Mouse (Mus musculus): ENCODE data around the gene Tsc2. TPM values are rescaled to one million over a fixed set of nuclear protein-coding genes. Genes with fewer than 3 reads are reported as not detected.
A peak's percentile ranks its signal among the peaks of the same experiment; 100 is the strongest.

Tsc2 gene
- total RNA-seq, 1 experiment = 93.0 TPM

- no peak overlapping the region for H3K4me3 ChIP-seq (ENCODE audit: insufficient read depth in 1 of 2, low read depth in 1 of 2, low read length in 2 of 2, poor library complexity in 1 of 2, severe bottlenecking in 1 of 2)
- H3K9ac ChIP-seq (ENCODE audit: insufficient read depth, low read depth, low read length, poor library complexity, severe bottlenecking) = peak overlapping the region; percentile 7; the same call in 1 of the 2 replicates
- DNase-seq (ENCODE audit: low read depth, low spot score) = no peak
- no peak overlapping the region for H3K27ac ChIP-seq (ENCODE audit: insufficient read depth, low read depth, low read length, poor library complexity, severe bottlenecking)
- in situ Hi-C loops (cut with MboI; ENCODE audit: low sequenced_read_pairs in 2 of 2, unreplicated experiment in 2 of 2) = no loop called here
- H3K4me1 ChIP-seq (ENCODE audit: control insufficient read depth in 2 of 2, insufficient read depth in 2 of 2, low read length in 2 of 2, poor library complexity in 1 of 2) = peaks cover 5 to 38% of the 10 kb centered on the region in 2 experiments; a peak in 3 of 4 replicates
- TF ChIP-seq HCFC1 (IDR thresholded peaks at IDR 0.05; ENCODE audit: borderline replicate concordance, insufficient read depth, low read length) = no peak
- TF ChIP-seq ZC3H11A (IDR thresholded peaks at IDR 0.05; ENCODE audit: borderline replicate concordance, low read depth, low read length) = no peak
- no peak for TF ChIP-seq MAFK (IDR thresholded peaks at IDR 0.05; ENCODE audit: insufficient read depth, low read depth, low read length)
- TF ChIP-seq ZNF384 (IDR thresholded peaks at IDR 0.05; ENCODE audit: low read depth, low read length) = no peak
- no peak for TF ChIP-seq CHD2 (IDR thresholded peaks at IDR 0.05; ENCODE audit: low read depth, low read length)
- H3K9me3 ChIP-seq (ENCODE audit: control insufficient read depth, insufficient read depth, low read depth, low read length) = no peaks in the 10 kb centered on the region
- peaks cover 8% of the 10 kb centered on the region; the same call in 1 of the 2 replicates for H3K36me3 ChIP-seq (ENCODE audit: control insufficient read depth, insufficient read depth, low read length, poor library complexity, severe bottlenecking)
Measured at GRCm38 (mm10) chr17:24641944-24642343, 9.5 kb upstream of the Tsc2 start.

DNA sequence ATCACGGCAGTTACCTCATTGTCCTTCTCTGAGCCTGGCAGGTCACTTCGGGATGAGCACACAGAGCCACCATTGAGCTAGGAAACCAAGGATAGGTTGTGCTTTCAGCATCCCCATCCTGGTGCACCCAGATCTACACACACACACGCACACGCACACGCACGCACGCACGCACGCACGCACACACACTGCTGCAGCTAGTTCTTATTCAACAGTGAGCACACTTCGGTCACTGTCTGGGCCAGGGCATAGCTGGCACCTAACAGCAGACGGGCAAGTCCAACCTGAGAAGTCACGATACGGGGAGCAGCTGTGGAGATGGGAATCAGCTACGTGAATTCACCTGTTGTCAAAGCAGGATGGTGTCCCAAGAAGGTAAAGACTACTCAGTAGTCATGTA lies 8.2 kb upstream of the Tsc2 start:
- no peaks in the 10 kb centered on the region for H3K9me3 ChIP-seq (ENCODE audit: control insufficient read depth, insufficient read depth, low read depth, low read length)
- no peak for DNase-seq (ENCODE audit: low read depth, low spot score)
- H3K9ac ChIP-seq (ENCODE audit: insufficient read depth, low read depth, low read length, poor library complexity, severe bottlenecking) = peak overlapping the region; percentile 69
- H3K4me3 ChIP-seq (ENCODE audit: insufficient read depth in 1 of 2, low read depth in 1 of 2, low read length in 2 of 2, poor library complexity in 1 of 2, severe bottlenecking in 1 of 2) = peak overlapping the region; percentile 57 to 58; a peak in 3 of 4 replicates
- no peak for TF ChIP-seq CHD2 (IDR thresholded peaks at IDR 0.05; ENCODE audit: low read depth, low read length)
- TF ChIP-seq ZC3H11A (IDR thresholded peaks at IDR 0.05; ENCODE audit: borderline replicate concordance, low read depth, low read length) = no peak
- TF ChIP-seq MAFK (IDR thresholded peaks at IDR 0.05; ENCODE audit: insufficient read depth, low read depth, low read length) = no peak
- no peak for TF ChIP-seq ZNF384 (IDR thresholded peaks at IDR 0.05; ENCODE audit: low read depth, low read length)
- no peak for TF ChIP-seq HCFC1 (IDR thresholded peaks at IDR 0.05; ENCODE audit: borderline replicate concordance, insufficient read depth, low read length)
- H3K36me3 ChIP-seq (ENCODE audit: control insufficient read depth, insufficient read depth, low read length, poor library complexity, severe bottlenecking) = peaks cover 8% of the 10 kb centered on the region; the same call in 1 of the 2 replicates
- in situ Hi-C loops (cut with MboI; ENCODE audit: low sequenced_read_pairs in 2 of 2, unreplicated experiment in 2 of 2) = no loop called here
- H3K4me1 ChIP-seq (ENCODE audit: control insufficient read depth in 2 of 2, insufficient read depth in 2 of 2, low read length in 2 of 2, poor library complexity in 1 of 2) = peaks cover 5 to 40% of the 10 kb centered on the region in 2 experiments; a peak in 3 of 4 replicates
- H3K27ac ChIP-seq (ENCODE audit: insufficient read depth, low read depth, low read length, poor library complexity, severe bottlenecking) = no peak overlapping the region; the same call in 1 of the 2 replicates

DNA sequence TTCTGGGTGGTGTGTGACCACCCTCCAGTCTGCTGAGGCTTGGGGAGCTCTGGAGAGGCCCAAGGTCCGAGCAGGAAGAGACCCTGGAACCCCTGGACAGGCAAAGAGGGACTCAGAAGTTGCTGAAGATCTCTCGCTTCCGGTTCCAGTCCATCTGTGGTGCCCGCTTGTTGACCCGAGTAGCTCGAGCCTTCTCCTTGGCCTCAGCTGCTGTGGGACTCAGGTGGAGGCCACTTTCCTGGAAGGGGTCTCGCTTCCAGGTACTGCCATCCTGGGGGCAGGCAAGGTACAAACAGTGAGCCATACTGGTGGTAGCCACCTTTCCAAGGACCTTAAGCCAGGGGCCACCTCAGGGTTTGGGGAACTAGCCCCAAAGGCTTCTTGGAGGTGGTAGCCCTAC lies 7.7 kb upstream of the Tsc2 start:
- TF ChIP-seq ZC3H11A (IDR thresholded peaks at IDR 0.05; ENCODE audit: borderline replicate concordance, low read depth, low read length) (no peak), CHD2 (IDR thresholded peaks at IDR 0.05; ENCODE audit: low read depth, low read length) (no peak), ZNF384 (IDR thresholded peaks at IDR 0.05; ENCODE audit: low read depth, low read length) (no peak), HCFC1 (IDR thresholded peaks at IDR 0.05; ENCODE audit: borderline replicate concordance, insufficient read depth, low read length) (no peak), MAFK (IDR thresholded peaks at IDR 0.05; ENCODE audit: insufficient read depth, low read depth, low read length) (no peak)
- 0 out of 2 replicates have a peak overlapping the region, but pooled peaks have one; percentile 31 for H3K27ac ChIP-seq (ENCODE audit: insufficient read depth, low read depth, low read length, poor library complexity, severe bottlenecking)
- no peak for DNase-seq (ENCODE audit: low read depth, low spot score)
- in situ Hi-C loops (cut with MboI; ENCODE audit: low sequenced_read_pairs in 2 of 2, unreplicated experiment in 2 of 2) = no loop called here
- H3K36me3 ChIP-seq (ENCODE audit: control insufficient read depth, insufficient read depth, low read length, poor library complexity, severe bottlenecking) = peaks cover 8% of the 10 kb centered on the region; the same call in 1 of the 2 replicates
- H3K9me3 ChIP-seq (ENCODE audit: control insufficient read depth, insufficient read depth, low read depth, low read length) = no peaks in the 10 kb centered on the region
- peak overlapping the region; percentile 57 to 58; a peak in 3 of 4 replicates for H3K4me3 ChIP-seq (ENCODE audit: insufficient read depth in 1 of 2, low read depth in 1 of 2, low read length in 2 of 2, poor library complexity in 1 of 2, severe bottlenecking in 1 of 2)
- peak overlapping the region; percentile 69 for H3K9ac ChIP-seq (ENCODE audit: insufficient read depth, low read depth, low read length, poor library complexity, severe bottlenecking)
- peaks cover 5 to 36% of the 10 kb centered on the region in 2 experiments; a peak in 3 of 4 replicates for H3K4me1 ChIP-seq (ENCODE audit: control insufficient read depth in 2 of 2, insufficient read depth in 2 of 2, low read length in 2 of 2, poor library complexity in 1 of 2)

GRCm38 (mm10) chr17:24639571-24639988 lies 7.2 kb upstream of the Tsc2 start:
- H3K4me3 ChIP-seq (ENCODE audit: insufficient read depth in 1 of 2, low read depth in 1 of 2, low read length in 2 of 2, poor library complexity in 1 of 2, severe bottlenecking in 1 of 2) = peak overlapping the region in 1 of 2 experiments; percentile 58; a peak in 2 of 4 replicates
- in situ Hi-C loops (cut with MboI; ENCODE audit: low sequenced_read_pairs in 2 of 2, unreplicated experiment in 2 of 2) = no loop called here
- H3K9ac ChIP-seq (ENCODE audit: insufficient read depth, low read depth, low read length, poor library complexity, severe bottlenecking) = peak overlapping the region; percentile 69; the same call in 1 of the 2 replicates
- H3K9me3 ChIP-seq (ENCODE audit: control insufficient read depth, insufficient read depth, low read depth, low read length) = no peaks in the 10 kb centered on the region
- DNase-seq (ENCODE audit: low read depth, low spot score) = no peak
- no peak overlapping the region for H3K27ac ChIP-seq (ENCODE audit: insufficient read depth, low read depth, low read length, poor library complexity, severe bottlenecking)
- H3K36me3 ChIP-seq (ENCODE audit: control insufficient read depth, insufficient read depth, low read length, poor library complexity, severe bottlenecking) = peaks cover 12% of the 10 kb centered on the region; the same call in 1 of the 2 replicates
- H3K4me1 ChIP-seq (ENCODE audit: control insufficient read depth in 2 of 2, insufficient read depth in 2 of 2, low read length in 2 of 2, poor library complexity in 1 of 2) = peaks cover 2 to 30% of the 10 kb centered on the region in 2 experiments; a peak in 2 of 4 replicates
- no peak for TF ChIP-seq HCFC1 (IDR thresholded peaks at IDR 0.05; ENCODE audit: borderline replicate concordance, insufficient read depth, low read length)
- no peak for TF ChIP-seq CHD2 (IDR thresholded peaks at IDR 0.05; ENCODE audit: low read depth, low read length)
- no peak for TF ChIP-seq ZC3H11A (IDR thresholded peaks at IDR 0.05; ENCODE audit: borderline replicate concordance, low read depth, low read length)
- no peak for TF ChIP-seq MAFK (IDR thresholded peaks at IDR 0.05; ENCODE audit: insufficient read depth, low read depth, low read length)
- TF ChIP-seq ZNF384 (IDR thresholded peaks at IDR 0.05; ENCODE audit: low read depth, low read length) = no peak

Data from ES-E14 (cell line).